Mouse (Mus musculus) heart, embryonic 13.5 days (tissue): ENCODE results near the gene Zbtb16. TPM values are rescaled to one million over a fixed set of nuclear protein-coding genes. Genes with fewer than 3 reads are reported as not detected.

Experiments
- ATAC-seq: fragments of 200-750 bp; cut with Nextera tagmentation; 2 replicates; pipeline ENCODE4 v1.8.0; 2017; ENCODE audit warnings: moderate TSS enrichment; ENCODE audit not compliant: insufficient number of reproducible peaks, low FRiP score, low TSS enrichment; ENCODE audit errors: extremely low read depth
- H3K27ac ChIP-seq: fragments of 300-500 bp; sonication (generic); replicated peaks from 2 replicates; pipeline ENCODE4 v1.5.1; 2015; ENCODE audit warnings: moderate library complexity, mild to moderate bottlenecking, inconsistent platforms
- H3K27me3 ChIP-seq: fragments of 300-500 bp; sonication (generic); replicated peaks from 2 replicates; pipeline ENCODE4 v1.6.1; 2015; ENCODE audit warnings: mild to moderate bottlenecking, inconsistent platforms
- H3K36me3 ChIP-seq: fragments of 300-500 bp; sonication (generic); 2 replicates; pipeline ENCODE4 v1.6.1; 2015; ENCODE audit warnings: mild to moderate bottlenecking, inconsistent platforms
- H3K4me1 ChIP-seq: fragments of 300-500 bp; sonication (generic); 2 replicates; pipeline ENCODE4 v1.6.1; 2015; ENCODE audit warnings: inconsistent platforms
- H3K4me2 ChIP-seq: fragments of 300-500 bp; sonication (generic); 2 replicates; pipeline ENCODE4 v1.6.1; 2015; ENCODE audit warnings: inconsistent platforms, mild to moderate bottlenecking, moderate library complexity
- H3K4me3 ChIP-seq: fragments of 300-500 bp; sonication (generic); 2 replicates; pipeline ENCODE4 v1.5.1; 2015; ENCODE audit warnings: moderate library complexity, mild to moderate bottlenecking, inconsistent platforms
- H3K9ac ChIP-seq: fragments of 300-500 bp; sonication (generic); 2 replicates; pipeline ENCODE4 v1.6.1; 2015; ENCODE audit warnings: inconsistent platforms, mild to moderate bottlenecking, moderate library complexity
- H3K9me3 ChIP-seq: fragments of 300-500 bp; sonication (generic); 2 replicates; pipeline ENCODE4 v1.6.1; 2016; ENCODE audit warnings: inconsistent platforms
- WGBS: fragments of 180-500 bp; shearing (Covaris S2); methylation state at CpG from one replicate; pipeline ENCODE4 v1.1.7; 2015; ENCODE audit warnings: mixed read lengths; 5-methylcytosine and 5-hydroxymethylcytosine counted together
- polyA plus RNA-seq: library from polyadenylated mRNA; unstranded; fragments of >200 nt; fragmentation: Nextera tagmentation; extraction: Ambion mirVana; gene quantifications from 2 replicates; pipeline ENCODE4 v1.2.1, GENCODE M21; 2015

Zbtb16 gene
- polyA plus RNA-seq, 1 experiment from 2014 or later = 1.1 TPM

GRCm38 (mm10) chr9:48816678-48817398, 19.2 kb downstream of the Zbtb16 start:
- Histone ChIP-seq H3K27me3 (peaks cover 38% of the 10 kb centered on the region), H3K4me1 (peaks cover 56% of the 10 kb centered on the region), H3K9me3 (no peaks in the 10 kb centered on the region), H3K4me3 (no peak overlapping the region), H3K27ac (no peak overlapping the region), H3K4me2 (no peak overlapping the region), H3K9ac (0 out of 2 replicates have a peak overlapping the region, but pooled peaks have one; percentile 50), H3K36me3 (no peaks in the 10 kb centered on the region)
- no peak for ATAC-seq
- WGBS = 40% methylated on average over 10 of the region's 10 CpGs

GRCm38 (mm10) chr9:48816157-48816556, 19.9 kb downstream of the Zbtb16 start:
- H3K4me2 ChIP-seq = no peak overlapping the region
- no peak overlapping the region for H3K4me3 ChIP-seq
- H3K36me3 ChIP-seq = no peaks in the 10 kb centered on the region
- WGBS = 83% methylated on average over 9 of the region's 9 CpGs
- peaks cover 51% of the 10 kb centered on the region for H3K4me1 ChIP-seq
- no peak overlapping the region for H3K9ac ChIP-seq
- no peak for ATAC-seq
- no peak overlapping the region for H3K27ac ChIP-seq
- no peaks in the 10 kb centered on the region for H3K9me3 ChIP-seq
- peaks cover 44% of the 10 kb centered on the region for H3K27me3 ChIP-seq

GRCm38 (mm10) chr9:48814881-48815495, 21.0 kb downstream of the Zbtb16 start:
- ATAC-seq = no peak
- Histone ChIP-seq H3K9ac (no peak overlapping the region), H3K36me3 (no peaks in the 10 kb centered on the region), H3K27ac (no peak overlapping the region), H3K4me2 (peak overlapping the region; percentile 56), H3K9me3 (no peaks in the 10 kb centered on the region), H3K4me1 (peaks cover 42% of the 10 kb centered on the region), H3K4me3 (no peak overlapping the region), H3K27me3 (peaks cover 39% of the 10 kb centered on the region)
- WGBS = 66% methylated on average over 12 of the region's 12 CpGs

GRCm38 (mm10) chr9:48813960-48814880, 21.8 kb downstream of the Zbtb16 start:
- no peak for ATAC-seq
- Histone ChIP-seq H3K27me3 (peaks cover 36% of the 10 kb centered on the region), H3K9me3 (no peaks in the 10 kb centered on the region), H3K36me3 (no peaks in the 10 kb centered on the region), H3K4me1 (peaks cover 37% of the 10 kb centered on the region), H3K27ac (no peak overlapping the region), H3K4me2 (peak overlapping the region; percentile 56), H3K9ac (peak overlapping the region; percentile 65), H3K4me3 (no peak overlapping the region)
- 33% methylated on average over 19 of the region's 19 CpGs for WGBS

GRCm38 (mm10) chr9:48812352-48812751, 23.7 kb downstream of the Zbtb16 start:
- WGBS = 93% methylated on average over 6 of the region's 6 CpGs
- ATAC-seq = no peak
- peaks cover 33% of the 10 kb centered on the region for H3K27me3 ChIP-seq
- H3K4me1 ChIP-seq = peaks cover 23% of the 10 kb centered on the region
- H3K4me3 ChIP-seq = no peak overlapping the region
- no peaks in the 10 kb centered on the region for H3K36me3 ChIP-seq
- no peak overlapping the region for H3K9ac ChIP-seq
- no peak overlapping the region for H3K27ac ChIP-seq
- H3K9me3 ChIP-seq = no peaks in the 10 kb centered on the region
- H3K4me2 ChIP-seq = no peak overlapping the region

GRCm38 (mm10) chr9:48806591-48806990, 29.4 kb downstream of the Zbtb16 start:
- Histone ChIP-seq H3K9me3 (no peaks in the 10 kb centered on the region), H3K27ac (no peak overlapping the region), H3K4me3 (no peak overlapping the region), H3K9ac (no peak overlapping the region), H3K36me3 (no peaks in the 10 kb centered on the region), H3K4me2 (no peak overlapping the region), H3K27me3 (peaks cover 20% of the 10 kb centered on the region), H3K4me1 (0 out of 2 replicates have a peak, but pooled peaks cover 5% of the 10 kb centered on the region)
- WGBS = 58% methylated on average over 6 of the region's 6 CpGs
- no peak for ATAC-seq

GRCm38 (mm10) chr9:48805850-48806249, 30.2 kb downstream of the Zbtb16 start:
- H3K9me3 ChIP-seq = no peaks in the 10 kb centered on the region
- 86% methylated on average over 8 of the region's 8 CpGs for WGBS

GRCm38 (mm10) chr9:48804509-48804908, 31.5 kb downstream of the Zbtb16 start:
- Histone ChIP-seq H3K27ac (no peak overlapping the region), H3K4me2 (no peak overlapping the region), H3K36me3 (no peaks in the 10 kb centered on the region), H3K4me3 (no peak overlapping the region), H3K4me1 (0 out of 2 replicates have a peak, but pooled peaks cover 5% of the 10 kb centered on the region), H3K9me3 (no peaks in the 10 kb centered on the region), H3K27me3 (peaks cover 8% of the 10 kb centered on the region; the same call in 1 of the 2 replicates), H3K9ac (no peak overlapping the region)
- 58% methylated on average over 6 of the region's 6 CpGs for WGBS
- no peak for ATAC-seq

More at GRCm38 (mm10) chr9:48805850-48806249, 30.2 kb downstream of the Zbtb16 start:
- ATAC-seq = no peak
- Histone ChIP-seq H3K27me3 (peaks cover 14% of the 10 kb centered on the region; the same call in 1 of the 2 replicates), H3K4me3 (no peak overlapping the region), H3K4me1 (0 out of 2 replicates have a peak, but pooled peaks cover 5% of the 10 kb centered on the region), H3K9ac (no peak overlapping the region), H3K4me2 (no peak overlapping the region), H3K36me3 (no peaks in the 10 kb centered on the region), H3K27ac (no peak overlapping the region)

- no peak for ATAC-seq
- H3K27me3 ChIP-seq = peaks cover 15% of the 10 kb centered on the region
- H3K27ac ChIP-seq = no peak overlapping the region
- no peak overlapping the region for H3K9ac ChIP-seq
- H3K9me3 ChIP-seq = no peaks in the 10 kb centered on the region
- no peaks in the 10 kb centered on the region for H3K36me3 ChIP-seq
- H3K4me1 ChIP-seq = 0 out of 2 replicates have a peak, but pooled peaks cover 5% of the 10 kb centered on the region
- WGBS = 88% methylated on average over 27 of the region's 27 CpGs
- H3K4me2 ChIP-seq = no peak overlapping the region
- H3K4me3 ChIP-seq = no peak overlapping the region
Measured at GRCm38 (mm10) chr9:48803460-48804240, 32.4 kb downstream of the Zbtb16 start.

- Histone ChIP-seq H3K27me3 (peaks cover 15% of the 10 kb centered on the region), H3K4me1 (0 out of 2 replicates have a peak, but pooled peaks cover 5% of the 10 kb centered on the region), H3K27ac (no peak overlapping the region), H3K4me3 (no peak overlapping the region), H3K4me2 (no peak overlapping the region), H3K9ac (no peak overlapping the region), H3K9me3 (no peaks in the 10 kb centered on the region), H3K36me3 (no peaks in the 10 kb centered on the region)
- 39% methylated on average over 5 of the region's 5 CpGs for WGBS
- no peak for ATAC-seq
Measured at GRCm38 (mm10) chr9:48802374-48802773, 33.6 kb downstream of the Zbtb16 start.
